Mouse (Mus musculus): ENCODE results near the gene Pccb.

Pccb gene

GRCm38 (mm10) chr9:100984381-100985310 is 50.1 kb downstream of the Pccb start:
- DNase-seq (ENCODE audit: low spot score) = no peak

GRCm38 (mm10) chr9:100982786-100983185 is 51.9 kb downstream of the Pccb start:
- no peak for DNase-seq (ENCODE audit: low spot score)

GRCm38 (mm10) chr9:100979260-100979659 is 55.4 kb downstream of the Pccb start:
- DNase-seq (ENCODE audit: low spot score) = no peak

- no peak for DNase-seq (ENCODE audit: low spot score)
Observed at GRCm38 (mm10) chr9:100978666-100979065, 56.0 kb downstream of the Pccb start.

GRCm38 (mm10) chr9:100969461-100969860 is 65.2 kb downstream of the Pccb start:
- no peak for DNase-seq (ENCODE audit: low spot score)

GRCm38 (mm10) chr9:100964106-100964505 is 70.6 kb downstream of the Pccb start:
- DNase-seq (ENCODE audit: low spot score) = no peak

GRCm38 (mm10) chr9:100963428-100963912 is 71.2 kb downstream of the Pccb start:
- no peak for DNase-seq (ENCODE audit: low spot score)

GRCm38 (mm10) chr9:100962903-100963427 is 71.7 kb downstream of the Pccb start:
- DNase-seq (ENCODE audit: low spot score) = no peak

GRCm38 (mm10) chr9:100951481-100951880 is 83.2 kb downstream of the Pccb start:
- no peak for DNase-seq (ENCODE audit: low spot score)

GRCm38 (mm10) chr9:100944677-100945365 is 89.9 kb downstream of the Pccb start:
- no peak for DNase-seq (ENCODE audit: low spot score)

GRCm38 (mm10) chr9:100942042-100942441 is 92.7 kb downstream of the Pccb start:
- peak; percentile 6 for DNase-seq (ENCODE audit: low spot score)

All from layer of hippocampus, adult 11-12 months (tissue).